ENCODE assay signal across 21 mouse cellular contexts in genomic region chr1:93767600-93767999, GRCm38 (mm10). TPM values are rescaled to one million over a fixed set of nuclear protein-coding genes. Genes with fewer than 3 reads are reported as not detected.
DNase-seq lines count a peak whose midpoint lies in the region; ATAC-seq and TF ChIP-seq lines count a peak whose summit lies in the region.
"Had no signal": no experiment of that assay in that cellular context is flagged by ENCODE, and none has a peak within 500 bp of the region (broad histone marks: within the 10 kb centered on the region; RNA-seq: fewer than 3 reads in every experiment).

No protein-coding gene starts in this region.

- no peak overlapping the region for H3K9ac ChIP-seq in kidney, embryonic 14.5 days (ENCODE audit: low read depth, low read length)
- no peak overlapping the region for H3K9ac ChIP-seq in kidney, embryonic 15.5 days
- no peak overlapping the region for H3K9ac ChIP-seq in kidney, embryonic 16.5 days (replicated peaks; ENCODE audit: low read length)
- no peak overlapping the region for H3K9ac ChIP-seq in kidney, postnatal 0 days (ENCODE audit: low read depth, low read length)

- no peak for DNase-seq in kidney, postnatal 10 days
- DNase-seq in kidney, adult 2 months: no peak
- DNase-seq in kidney, postnatal 14 days: no peak
- peak; percentile 67 for DNase-seq in kidney, postnatal 0 days (ENCODE audit: low spot score)
- no peak for DNase-seq in kidney, adult 11 months
- DNase-seq: adrenal gland, adult 2 months; adrenal gland, adult 8-10 months; adrenal gland, postnatal 10 days; adrenal gland, postnatal 14 days; adrenal gland, postnatal 25 days; adrenal gland, postnatal 36 days; B cell, adult 2 months; cerebellum, adult 11 months; cerebellum, adult 11-12 months had no signal

- 45% methylated on average over 6 of the region's 6 CpGs for WGBS in kidney, embryonic 14.5 days
- 54% methylated on average over 6 of the region's 6 CpGs for WGBS in kidney, embryonic 15.5 days
- WGBS in kidney, adult 2 months: 81% methylated on average over 6 of the region's 6 CpGs
- 58% methylated on average over 6 of the region's 6 CpGs for WGBS in kidney, embryonic 16.5 days
- WGBS in kidney, postnatal 0 days: 63% methylated on average over 6 of the region's 6 CpGs

- no peak for TF ChIP-seq POLR2A in kidney, adult 2 months (IDR thresholded peaks at IDR 0.05; ENCODE audit: low read depth, low read length)

- H3K4me3 ChIP-seq in kidney, embryonic 14.5 days (ENCODE audit: low read length): no peak overlapping the region
- no peak overlapping the region for H3K4me3 ChIP-seq in kidney, embryonic 15.5 days (replicated peaks)
- no peak overlapping the region for H3K4me3 ChIP-seq in kidney, adult 2 months (ENCODE audit: insufficient read depth, low read depth, low read length)
- H3K4me3 ChIP-seq in kidney, embryonic 16.5 days (ENCODE audit: low read length): no peak overlapping the region
- H3K4me3 ChIP-seq in kidney, postnatal 0 days (replicated peaks; ENCODE audit: low read depth, low read length): no peak overlapping the region

- H3K4me2 ChIP-seq in kidney, embryonic 14.5 days (replicated peaks; ENCODE audit: low read depth, low read length): no peak overlapping the region
- H3K4me2 ChIP-seq in kidney, embryonic 15.5 days: no peak overlapping the region; the same call in 1 of the 2 replicates
- H3K4me2 ChIP-seq in kidney, embryonic 16.5 days (replicated peaks; ENCODE audit: low read depth, low read length): no peak overlapping the region
- H3K4me2 ChIP-seq in kidney, postnatal 0 days (ENCODE audit: low read length): no peak overlapping the region

- H3K4me1 ChIP-seq in kidney, embryonic 14.5 days (ENCODE audit: control insufficient read depth, insufficient read depth, low read length): no peaks in the 10 kb centered on the region
- no peaks in the 10 kb centered on the region for H3K4me1 ChIP-seq in kidney, embryonic 15.5 days
- no peaks in the 10 kb centered on the region for H3K4me1 ChIP-seq in kidney, adult 2 months (ENCODE audit: control insufficient read depth, insufficient read depth, low read length)
- no peaks in the 10 kb centered on the region; the same call in 1 of the 2 replicates for H3K4me1 ChIP-seq in kidney, embryonic 16.5 days (ENCODE audit: insufficient read depth, low read length)
- H3K4me1 ChIP-seq in kidney, postnatal 0 days (replicated peaks; ENCODE audit: insufficient read depth, low read length): no peaks in the 10 kb centered on the region

- TF ChIP-seq CTCF in kidney, adult 2 months (conservative IDR thresholded peaks at IDR 0.05; ENCODE audit: insufficient read depth, insufficient read length, low read depth, low read length): no peak
- TF ChIP-seq CTCF in kidney, postnatal 0 days (IDR thresholded peaks at IDR 0.05; ENCODE audit: low read depth): no peak

- H3K9me3 ChIP-seq in kidney, embryonic 14.5 days (ENCODE audit: control insufficient read depth, low read length): no peaks in the 10 kb centered on the region
- no peaks in the 10 kb centered on the region for H3K9me3 ChIP-seq in kidney, embryonic 15.5 days (replicated peaks)
- no peaks in the 10 kb centered on the region for H3K9me3 ChIP-seq in kidney, embryonic 16.5 days (ENCODE audit: low read length)
- H3K9me3 ChIP-seq in kidney, postnatal 0 days (replicated peaks; ENCODE audit: low read length): no peaks in the 10 kb centered on the region

- H3K36me3 ChIP-seq in kidney, embryonic 14.5 days (ENCODE audit: control insufficient read depth, insufficient read depth, low read length): peaks cover 12% of the 10 kb centered on the region; the same call in 1 of the 2 replicates
- H3K36me3 ChIP-seq in kidney, embryonic 15.5 days: peaks cover 33% of the 10 kb centered on the region
- H3K36me3 ChIP-seq in kidney, adult 2 months (ENCODE audit: control insufficient read depth, insufficient read depth, low read length): no peaks in the 10 kb centered on the region; the same call in 1 of the 2 replicates
- peaks cover 20% of the 10 kb centered on the region for H3K36me3 ChIP-seq in kidney, embryonic 16.5 days (ENCODE audit: insufficient read depth, low read length)
- H3K36me3 ChIP-seq in kidney, postnatal 0 days (ENCODE audit: insufficient read depth, low read length): no peaks in the 10 kb centered on the region

- ATAC-seq in kidney, embryonic 14.5 days (ENCODE audit: low FRiP score, low TSS enrichment): peak; percentile 79
- peak; percentile 66 for ATAC-seq in kidney, embryonic 15.5 days (replicated peaks; ENCODE audit: low FRiP score)
- ATAC-seq in kidney, embryonic 16.5 days (ENCODE audit: low FRiP score, low TSS enrichment): peak; percentile 47; the same call in 1 of the 2 replicates
- ATAC-seq in kidney, postnatal 0 days (replicated peaks; ENCODE audit: low FRiP score, low read depth): no peak
- ATAC-seq: activated CD4-positive, CD25-positive, alpha-beta regulatory T cell, adult 4 months; CD4-positive, CD25-positive, alpha-beta regulatory T cell, adult 4 months; Patski had no signal

- H3K27me3 ChIP-seq in kidney, embryonic 14.5 days (ENCODE audit: control insufficient read depth, insufficient read depth, low read length): no peaks in the 10 kb centered on the region
- H3K27me3 ChIP-seq in kidney, embryonic 15.5 days: no peaks in the 10 kb centered on the region
- no peaks in the 10 kb centered on the region for H3K27me3 ChIP-seq in kidney, adult 2 months (replicated peaks; ENCODE audit: control insufficient read depth, insufficient read depth, low read length)
- no peaks in the 10 kb centered on the region for H3K27me3 ChIP-seq in kidney, embryonic 16.5 days (ENCODE audit: insufficient read depth, low read length)
- H3K27me3 ChIP-seq in kidney, postnatal 0 days (ENCODE audit: insufficient read depth, low read length): no peaks in the 10 kb centered on the region
- H3K27me3 ChIP-seq: CH12.LX, Patski had no signal

- H3K27ac ChIP-seq in kidney, embryonic 14.5 days (ENCODE audit: low read depth, low read length): no peak overlapping the region
- H3K27ac ChIP-seq in kidney, embryonic 15.5 days: no peak overlapping the region
- H3K27ac ChIP-seq in kidney, adult 2 months (ENCODE audit: insufficient read depth, low read depth, low read length): no peak overlapping the region
- no peak overlapping the region for H3K27ac ChIP-seq in kidney, embryonic 16.5 days (ENCODE audit: low read length)
- H3K27ac ChIP-seq in kidney, postnatal 0 days: no peak overlapping the region

RNA-seq across cellular contexts. Expression of gene Thap4, which starts 12.9 kb away (rescaled TPM):
- polyA plus RNA-seq in kidney, embryonic 14.5 days (2014; fragmentation: Nextera tagmentation; extraction: Ambion mirVana): 58.6 and 64.8 TPM in 2 replicates
- 61.1 and 63.7 TPM in 2 replicates for polyA plus RNA-seq in kidney, embryonic 15.5 days (2015; fragmentation: Nextera tagmentation; extraction: Ambion mirVana)
- polyA plus RNA-seq in kidney, adult 2 months (2012; rRNA removed): 181 and 226 TPM in 2 replicates
- polyA plus RNA-seq in kidney, embryonic 16.5 days (2015; fragmentation: Nextera tagmentation; extraction: Ambion mirVana): 74.5 and 75.3 TPM in 2 replicates
- 82.5 and 82.9 TPM in 2 replicates for polyA plus RNA-seq in kidney, postnatal 0 days (2015; fragmentation: Nextera tagmentation; extraction: Ambion mirVana)

RNA-seq across cellular contexts. Expression of gene Atg4b, which starts 16.3 kb away (rescaled TPM):
- polyA plus RNA-seq in kidney, embryonic 14.5 days (2014; fragmentation: Nextera tagmentation; extraction: Ambion mirVana): 80.8 and 95.7 TPM in 2 replicates
- polyA plus RNA-seq in kidney, embryonic 15.5 days (2015; fragmentation: Nextera tagmentation; extraction: Ambion mirVana): 86.5 and 88.1 TPM in 2 replicates
- polyA plus RNA-seq in kidney, adult 2 months (2012; rRNA removed): 43.7 and 46.3 TPM in 2 replicates
- polyA plus RNA-seq in kidney, embryonic 16.5 days (2015; fragmentation: Nextera tagmentation; extraction: Ambion mirVana): 85.3 and 95.0 TPM in 2 replicates
- polyA plus RNA-seq in kidney, postnatal 0 days (2015; fragmentation: Nextera tagmentation; extraction: Ambion mirVana): 84.6 and 88.4 TPM in 2 replicates

RNA-seq across cellular contexts. Expression of gene Dtymk, which starts 34.1 kb away (rescaled TPM):
- 287 and 307 TPM in 2 replicates for polyA plus RNA-seq in kidney, embryonic 14.5 days (2014; fragmentation: Nextera tagmentation; extraction: Ambion mirVana)
- polyA plus RNA-seq in kidney, embryonic 15.5 days (2015; fragmentation: Nextera tagmentation; extraction: Ambion mirVana): 251 and 258 TPM in 2 replicates
- 34.7 and 36.7 TPM in 2 replicates for polyA plus RNA-seq in kidney, adult 2 months (2012; rRNA removed)
- 233 and 259 TPM in 2 replicates for polyA plus RNA-seq in kidney, embryonic 16.5 days (2015; fragmentation: Nextera tagmentation; extraction: Ambion mirVana)
- 179 and 191 TPM in 2 replicates for polyA plus RNA-seq in kidney, postnatal 0 days (2015; fragmentation: Nextera tagmentation; extraction: Ambion mirVana)

RNA-seq across cellular contexts. Expression of gene Ing5, which starts 36.2 kb away (rescaled TPM):
- polyA plus RNA-seq in kidney, embryonic 14.5 days (2014; fragmentation: Nextera tagmentation; extraction: Ambion mirVana): 10.7 and 18.5 TPM in 2 replicates
- 19.0 and 19.3 TPM in 2 replicates for polyA plus RNA-seq in kidney, embryonic 15.5 days (2015; fragmentation: Nextera tagmentation; extraction: Ambion mirVana)
- 6.0 and 6.4 TPM in 2 replicates for polyA plus RNA-seq in kidney, adult 2 months (2012; rRNA removed)
- polyA plus RNA-seq in kidney, embryonic 16.5 days (2015; fragmentation: Nextera tagmentation; extraction: Ambion mirVana): 20.6 TPM in 2 replicates
- 9.6 and 11.4 TPM in 2 replicates for polyA plus RNA-seq in kidney, postnatal 0 days (2015; fragmentation: Nextera tagmentation; extraction: Ambion mirVana)

RNA-seq across cellular contexts. Expression of gene D2hgdh, which starts 57.1 kb away (rescaled TPM):
- polyA plus RNA-seq in kidney, embryonic 14.5 days (2014; fragmentation: Nextera tagmentation; extraction: Ambion mirVana): 10.8 and 13.2 TPM in 2 replicates
- 14.1 and 16.5 TPM in 2 replicates for polyA plus RNA-seq in kidney, embryonic 15.5 days (2015; fragmentation: Nextera tagmentation; extraction: Ambion mirVana)
- 39.4 and 44.1 TPM in 2 replicates for polyA plus RNA-seq in kidney, adult 2 months (2012; rRNA removed)
- 19.2 and 22.3 TPM in 2 replicates for polyA plus RNA-seq in kidney, embryonic 16.5 days (2015; fragmentation: Nextera tagmentation; extraction: Ambion mirVana)
- polyA plus RNA-seq in kidney, postnatal 0 days (2015; fragmentation: Nextera tagmentation; extraction: Ambion mirVana): 12.7 and 13.3 TPM in 2 replicates
